Mouse (Mus musculus): Measurements from ENCODE around the gene Il34. TPM values are rescaled to one million over a fixed set of nuclear protein-coding genes. Genes with fewer than 3 reads are reported as not detected.
A peak's percentile ranks its signal among the peaks of the same experiment; 100 is the strongest.

Il34 gene
- total RNA-seq, 2 experiments from 2014 or later, result 6.5 to 6.8 TPM

DNA sequence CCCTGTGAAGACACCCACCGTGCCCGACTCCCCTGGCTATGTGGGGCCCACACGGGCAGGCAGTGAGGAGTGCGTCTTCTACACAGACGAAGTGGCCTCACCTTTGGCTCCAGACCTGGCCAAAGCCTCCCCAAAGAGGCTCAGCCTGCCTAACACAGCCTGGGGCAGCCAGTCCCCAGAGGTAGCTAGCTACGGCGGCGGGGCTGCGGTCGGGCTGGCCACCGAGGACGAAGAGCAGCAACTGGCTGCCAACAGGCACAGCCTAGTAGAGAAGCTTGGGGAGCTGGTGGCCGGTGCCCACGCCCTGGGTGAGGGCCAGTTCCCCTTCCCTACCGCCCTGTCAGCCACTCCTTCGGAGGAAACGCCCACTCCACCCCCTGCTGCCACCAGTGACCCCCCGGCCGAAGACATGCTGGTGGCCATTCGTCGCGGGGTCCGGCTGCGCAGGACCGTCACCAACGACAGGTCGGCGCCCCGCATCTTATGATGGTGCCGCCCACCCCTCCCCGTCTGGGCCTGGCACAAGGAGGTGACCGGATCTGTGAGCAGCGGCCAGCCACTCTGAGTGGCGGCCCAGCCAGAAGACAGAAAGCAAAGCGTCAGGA is 67.0 kb downstream of the Il34 start:
- DNase-seq, result no peak

DNA sequence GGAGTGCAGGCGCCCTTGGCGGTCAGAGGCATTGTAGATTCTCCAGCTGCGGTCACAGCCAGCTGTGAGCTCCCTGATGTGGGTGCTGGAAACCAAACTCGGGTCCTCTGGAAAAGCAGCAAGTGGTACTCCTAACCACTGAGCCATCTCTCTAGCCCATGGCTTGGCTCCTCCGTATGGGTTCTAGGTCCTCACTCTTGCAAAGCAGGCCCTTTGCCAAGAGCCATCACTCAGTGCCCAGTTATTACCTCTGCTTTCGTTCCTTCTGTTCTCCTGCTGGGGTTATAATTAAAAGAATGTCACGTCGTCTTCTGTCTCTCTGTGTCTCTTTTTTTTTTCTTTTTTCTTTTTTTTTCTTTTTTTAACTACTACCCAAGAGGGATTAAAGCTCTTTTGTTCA is 72.7 kb downstream of the Il34 start:
- no peak for DNase-seq

DNA sequence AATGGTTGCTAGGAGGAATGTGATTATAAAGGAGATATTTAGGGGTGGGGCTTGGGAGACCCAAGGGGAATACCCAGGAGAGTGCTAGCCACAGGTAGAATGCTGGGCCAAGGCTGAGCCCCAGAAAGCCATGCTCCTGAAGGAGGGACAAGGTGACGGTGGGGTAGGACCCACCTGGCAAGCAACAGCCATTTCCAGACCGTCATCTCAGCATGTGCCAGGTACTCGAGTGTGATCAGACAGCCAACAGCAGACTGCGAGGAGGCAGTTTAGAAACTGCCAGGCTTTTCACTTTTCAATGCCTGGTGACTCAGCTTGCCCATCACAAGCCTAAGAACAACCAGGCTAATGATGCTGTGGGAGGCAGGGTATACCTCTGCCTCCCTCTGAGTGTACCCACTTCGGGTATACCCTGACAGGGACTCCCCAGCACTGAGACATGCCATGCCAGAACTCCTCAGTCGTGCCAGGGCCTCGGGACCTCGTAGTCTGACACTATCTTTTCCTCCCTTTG is 74.3 kb downstream of the Il34 start:
- no peak for DNase-seq

DNA sequence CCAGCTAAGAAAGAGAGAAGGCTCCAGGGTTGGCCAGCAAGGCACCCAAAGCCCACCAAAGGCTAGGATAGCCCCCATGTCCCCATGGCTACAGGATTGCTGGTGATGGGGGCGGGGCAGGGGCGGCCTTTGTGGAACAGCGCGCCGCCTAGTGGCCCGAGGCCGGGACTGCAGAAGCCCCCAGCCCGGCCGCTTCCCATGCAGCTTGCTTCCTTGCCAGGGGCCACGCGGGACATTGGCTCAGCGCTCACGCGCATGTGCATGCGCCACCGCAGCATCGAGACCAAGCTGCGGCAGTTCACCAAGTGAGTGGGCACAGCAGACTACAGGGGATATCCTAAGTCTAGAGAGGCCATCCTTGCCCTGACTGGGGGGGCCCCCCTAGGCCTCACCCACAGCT is 78.8 kb downstream of the Il34 start:
- peak; percentile 51 for DNase-seq

DNA sequence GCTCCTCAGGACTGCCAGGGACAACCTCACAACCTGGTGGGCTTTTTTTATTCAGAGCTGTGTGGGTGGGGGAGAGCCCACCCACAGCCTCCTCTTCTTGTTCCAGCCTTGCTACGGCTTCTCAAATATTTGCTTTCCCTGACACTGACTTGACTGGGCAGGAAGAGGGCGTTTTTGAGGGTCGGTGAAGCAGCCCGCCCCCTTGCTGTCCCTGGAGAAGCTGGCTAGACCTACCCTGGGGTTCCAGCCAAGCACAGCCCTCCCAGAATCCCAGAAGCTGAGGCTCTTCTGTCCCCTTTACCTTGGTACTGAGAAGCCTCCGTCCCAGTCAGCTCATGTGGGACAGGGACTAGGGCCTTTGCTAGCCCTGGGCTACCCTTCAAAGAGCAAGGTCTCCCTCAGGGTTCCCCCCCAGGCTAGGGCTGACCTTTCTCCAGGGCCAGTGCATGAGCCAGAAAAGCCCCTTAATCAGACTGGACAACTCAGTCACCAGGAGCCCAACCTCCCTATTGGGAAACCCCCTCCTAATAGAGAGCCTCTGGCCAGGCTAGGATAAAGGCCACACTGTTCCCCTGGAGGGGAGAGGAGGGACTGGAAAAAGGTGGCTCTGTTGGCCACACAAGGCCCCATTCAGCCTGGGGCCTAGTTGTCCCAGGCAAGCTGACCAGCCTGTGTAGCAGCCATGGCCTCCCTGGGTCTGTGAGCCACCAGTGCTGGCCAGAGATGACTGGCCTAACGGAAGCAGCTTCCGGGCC is 80.5 kb downstream of the Il34 start:
- no peak for DNase-seq

DNA sequence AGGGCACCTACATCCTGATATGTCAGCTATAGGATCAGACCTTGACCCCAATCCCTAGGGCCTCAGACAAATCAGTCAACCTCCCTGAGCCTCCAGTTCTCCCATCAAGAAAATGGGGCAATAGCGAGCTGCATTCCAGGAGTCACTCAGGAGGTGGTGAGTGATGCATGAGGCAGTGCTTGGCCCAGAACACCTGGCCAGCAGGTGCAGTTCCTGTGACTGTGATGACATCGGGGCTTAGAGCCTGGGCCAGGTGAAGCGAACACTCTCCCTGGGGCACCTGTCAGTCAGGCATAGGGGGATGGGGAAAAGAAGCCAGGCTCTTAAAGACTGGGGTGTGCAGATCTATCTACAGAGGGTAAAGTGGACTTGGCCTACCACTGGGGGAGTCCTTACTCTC is 81.2 kb downstream of the Il34 start:
- no peak for DNase-seq

DNA sequence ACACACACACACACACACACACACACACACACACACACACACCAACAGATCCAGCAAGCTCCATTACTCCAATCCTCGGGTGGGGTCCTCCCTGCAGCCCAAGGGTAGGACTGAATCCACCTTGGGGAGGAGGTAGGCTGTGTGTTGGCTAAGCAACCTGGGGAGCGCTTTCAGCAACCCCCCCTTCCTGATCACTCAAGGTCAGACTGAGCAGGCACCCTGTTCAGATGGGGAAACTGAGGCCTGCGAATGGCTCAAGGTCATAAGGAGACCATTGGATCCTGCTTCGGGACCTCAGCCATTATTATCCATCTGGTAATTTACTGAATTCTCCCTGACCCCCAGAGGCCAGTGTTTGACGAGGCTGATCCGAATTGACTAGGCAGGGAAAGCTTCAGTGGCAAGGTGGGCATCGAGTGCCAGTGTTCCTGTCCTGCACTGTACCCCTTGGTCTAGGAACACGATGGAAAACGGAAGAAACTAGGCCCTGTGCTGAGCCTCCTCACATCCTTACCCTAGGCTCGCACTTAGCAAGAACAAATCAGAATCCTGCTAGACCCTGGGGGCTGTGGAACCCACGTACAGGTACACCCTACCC is 83.2 kb downstream of the Il34 start:
- DNase-seq, result no peak

DNA sequence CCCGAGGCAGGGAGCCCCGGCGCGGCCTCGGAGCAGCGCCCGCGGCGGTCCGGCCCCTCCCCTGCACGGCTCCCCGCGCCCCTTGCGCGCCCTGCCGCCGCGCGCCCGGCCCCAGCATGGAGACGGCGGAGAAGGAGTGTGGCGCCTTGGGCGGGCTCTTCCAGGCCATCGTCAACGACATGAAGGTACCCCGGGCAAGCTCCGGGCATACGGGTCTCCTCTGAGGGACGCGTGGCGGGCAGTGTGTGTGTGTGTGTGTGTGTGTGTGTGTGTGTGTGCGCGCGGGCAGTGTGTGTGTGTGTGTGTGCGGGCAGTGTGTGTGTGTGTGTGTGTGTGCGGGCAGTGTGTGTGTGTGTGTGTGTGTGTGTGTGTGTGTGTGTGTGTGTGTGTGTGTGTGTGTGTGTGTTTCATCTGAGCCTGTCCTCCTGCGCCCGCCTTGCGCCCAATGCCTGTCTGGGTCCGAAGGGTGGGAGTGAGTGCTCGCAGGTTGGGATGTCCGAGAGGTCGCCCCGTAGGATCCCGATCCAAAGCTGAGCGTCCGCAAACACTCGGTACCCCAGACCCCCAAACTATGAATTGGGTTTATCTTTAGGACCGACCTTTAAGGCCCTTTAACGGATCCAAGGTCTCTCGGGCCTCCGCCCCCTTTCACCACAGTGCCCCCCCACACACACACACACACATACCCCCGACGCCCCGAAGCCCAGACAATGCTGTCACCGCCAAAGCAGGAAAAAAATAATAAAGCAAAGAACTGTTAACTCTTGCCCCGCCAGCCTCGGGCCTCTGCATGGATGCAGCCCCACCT is 83.9 kb downstream of the Il34 start:
- DNase-seq, result no peak

DNA sequence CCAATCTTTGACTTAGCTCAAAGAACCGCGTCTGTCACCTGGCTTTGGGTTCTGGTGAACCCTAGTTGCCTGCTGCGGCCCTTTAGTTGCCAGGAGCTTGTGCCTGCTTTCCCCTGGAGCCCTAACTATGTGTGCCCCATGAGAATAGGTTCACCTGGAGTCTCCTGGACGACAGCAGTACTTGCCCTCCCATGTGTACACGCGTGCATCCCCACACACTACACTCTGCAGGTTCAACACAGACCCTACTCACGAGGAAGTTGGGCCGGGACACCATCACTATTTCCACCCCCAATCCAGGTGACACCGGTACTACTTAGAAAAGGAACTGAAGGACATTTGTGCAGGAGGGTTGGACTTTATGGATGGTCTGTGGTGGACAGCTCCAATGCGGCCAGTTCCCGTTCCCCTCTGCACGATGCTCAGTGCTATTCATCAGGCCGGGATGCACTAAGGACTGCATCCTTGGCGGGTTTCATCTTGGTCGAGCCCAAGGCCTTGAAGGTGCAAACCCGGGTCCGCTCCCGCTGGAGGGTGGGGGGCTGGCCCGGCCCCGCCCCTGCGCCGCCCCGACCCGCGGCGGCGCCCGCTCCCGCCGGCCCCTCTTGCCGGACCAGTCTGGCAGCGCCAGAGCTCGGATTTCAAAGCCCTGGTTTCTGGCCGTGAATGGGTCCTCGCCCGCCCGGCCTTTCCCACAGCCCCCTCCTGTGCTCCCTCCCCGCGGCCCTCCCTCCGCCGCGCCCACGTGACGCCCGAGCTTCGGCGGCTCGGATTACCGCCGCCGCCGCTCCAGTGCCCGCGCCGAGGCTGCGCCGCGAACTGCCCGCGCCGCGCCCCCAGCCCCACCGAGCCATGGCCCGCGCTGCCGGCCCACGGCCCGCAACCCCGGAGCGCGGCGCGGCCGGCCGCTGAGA is 84.8 kb downstream of the Il34 start, which contains the start of gene Mtss1l:
Gene Mtss1l, plus strand, starts transcription at position 792 of the 914 bp plus-strand sequence.
- peak; percentile 87 for DNase-seq

DNA sequence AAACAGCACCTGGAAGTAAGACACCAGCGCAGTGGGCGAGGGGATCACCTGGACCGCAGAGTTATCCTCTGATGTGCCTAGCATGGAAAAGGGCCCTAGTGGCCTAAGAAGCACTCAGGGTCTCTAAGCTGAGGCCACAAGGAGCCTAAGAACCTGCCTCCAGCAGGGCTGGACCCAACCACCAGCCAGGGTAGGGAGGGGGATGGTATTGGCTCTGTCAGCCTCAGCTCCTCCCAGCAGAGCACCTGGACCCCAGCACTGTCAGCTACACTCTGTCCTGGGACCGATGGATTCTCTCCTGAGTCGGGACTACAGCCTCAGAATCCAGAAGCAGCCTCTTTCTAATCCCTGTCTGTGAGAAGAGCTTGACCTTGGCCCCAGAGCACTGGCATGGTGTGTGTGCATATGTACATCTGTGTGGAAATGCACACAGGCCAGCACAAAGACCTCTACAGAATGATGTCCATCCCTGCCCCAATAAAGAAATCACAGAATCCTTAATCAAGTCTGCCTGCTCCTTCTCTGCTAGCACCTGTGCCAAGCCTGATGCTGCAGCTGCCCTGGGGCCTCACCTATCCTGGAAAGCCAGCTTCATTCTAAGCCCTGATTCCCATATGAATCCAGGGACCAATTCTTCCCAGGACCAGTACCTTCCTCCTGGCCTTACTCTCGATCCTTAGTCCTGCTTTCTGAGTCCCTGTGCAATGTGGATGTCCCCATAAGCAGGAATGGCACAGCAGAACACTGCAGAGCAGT is 85.6 kb downstream of the Il34 start:
- DNase-seq, result no peak

DNA sequence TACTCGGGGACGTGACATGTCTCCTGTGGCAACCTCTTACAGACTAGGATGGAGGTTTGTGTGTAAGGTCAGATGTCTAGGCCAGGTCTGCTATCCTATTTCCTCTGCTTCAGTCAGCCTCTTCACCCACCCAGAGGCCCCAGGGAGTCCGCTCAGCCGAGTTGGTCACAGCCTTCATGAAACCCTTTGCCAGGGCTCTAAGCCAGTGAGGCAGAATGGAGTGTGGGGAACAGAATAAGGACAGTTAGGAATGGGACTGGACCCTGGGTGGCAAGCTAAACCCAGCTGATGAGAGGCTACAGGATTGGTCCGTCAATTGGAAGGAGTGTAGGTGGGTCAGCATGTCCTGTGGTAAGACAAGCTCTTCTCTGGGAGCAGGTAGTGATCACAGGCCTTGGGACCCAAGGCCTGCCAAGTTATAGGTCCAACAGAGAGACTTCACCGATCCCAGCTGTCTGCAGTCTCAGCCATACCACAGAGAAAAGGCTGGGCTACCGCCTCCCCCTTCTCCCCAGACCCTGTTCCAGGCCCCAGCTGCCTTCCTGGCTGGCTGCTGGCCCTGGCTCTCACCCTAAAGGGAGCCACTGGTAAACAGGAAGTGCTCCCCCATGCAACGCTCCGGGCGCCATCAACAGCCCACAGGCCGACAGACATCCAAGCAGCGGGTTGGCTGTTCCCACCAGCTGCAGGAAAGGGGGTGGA is 86.6 kb downstream of the Il34 start:
- DNase-seq, result peak; percentile 78

DNA sequence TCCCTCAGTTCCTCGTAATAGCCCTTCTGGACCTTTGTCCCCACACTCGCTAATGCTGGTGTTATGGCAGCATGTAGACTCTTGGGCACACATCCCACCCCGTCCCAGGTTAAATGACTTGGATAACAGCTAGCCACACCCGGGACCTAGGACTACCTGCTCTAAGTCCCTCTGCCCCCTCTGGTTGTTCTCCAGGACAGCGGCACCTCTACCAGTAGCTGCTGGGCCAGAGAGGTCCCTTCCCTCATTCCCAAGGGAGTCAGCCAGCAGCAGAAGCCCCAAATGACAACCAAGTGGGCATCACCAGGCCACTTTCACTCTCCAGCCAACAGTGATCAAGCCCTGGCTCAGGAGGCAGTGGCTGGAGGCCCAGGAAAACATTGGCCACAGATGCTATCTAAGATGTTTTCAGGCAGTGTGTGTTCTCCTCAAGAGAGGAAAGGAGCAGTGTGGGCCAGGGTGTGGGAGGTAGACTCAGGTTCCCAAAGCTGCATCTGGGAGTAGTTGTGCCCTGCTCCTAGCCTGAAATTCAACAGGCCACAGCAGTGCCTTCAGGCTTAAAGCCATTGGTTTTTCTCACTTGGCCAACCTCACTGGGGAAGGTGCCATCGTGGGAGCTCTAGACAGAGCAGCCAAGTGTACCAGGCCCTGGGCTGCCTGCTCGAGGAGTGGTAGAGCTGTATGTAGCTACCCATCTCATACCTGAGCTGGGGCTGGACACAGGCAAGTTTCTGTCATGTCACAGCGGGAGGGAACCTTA is 87.3 kb downstream of the Il34 start:
- DNase-seq, result peak; percentile 63

DNA sequence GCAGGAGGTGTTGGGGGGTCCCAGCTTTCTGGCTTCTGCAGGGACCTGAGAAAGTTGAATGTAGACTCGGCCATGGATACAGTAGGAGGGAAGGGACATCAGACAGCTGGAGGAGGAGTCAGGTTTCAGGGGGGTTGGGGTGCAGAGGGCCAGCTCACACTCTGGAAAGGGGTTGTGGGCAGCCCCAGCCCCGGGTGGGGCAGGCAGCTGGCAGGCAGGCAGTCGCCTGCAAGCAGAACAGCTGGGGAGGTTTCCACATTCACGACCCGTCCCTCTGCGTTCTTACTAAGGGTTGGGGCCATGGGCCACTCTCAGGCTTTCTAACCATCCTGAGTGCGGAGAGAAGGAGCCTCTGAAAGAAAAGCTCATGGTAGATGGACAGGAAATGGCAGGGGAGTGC is 88.6 kb downstream of the Il34 start:
- DNase-seq, result no peak

DNA sequence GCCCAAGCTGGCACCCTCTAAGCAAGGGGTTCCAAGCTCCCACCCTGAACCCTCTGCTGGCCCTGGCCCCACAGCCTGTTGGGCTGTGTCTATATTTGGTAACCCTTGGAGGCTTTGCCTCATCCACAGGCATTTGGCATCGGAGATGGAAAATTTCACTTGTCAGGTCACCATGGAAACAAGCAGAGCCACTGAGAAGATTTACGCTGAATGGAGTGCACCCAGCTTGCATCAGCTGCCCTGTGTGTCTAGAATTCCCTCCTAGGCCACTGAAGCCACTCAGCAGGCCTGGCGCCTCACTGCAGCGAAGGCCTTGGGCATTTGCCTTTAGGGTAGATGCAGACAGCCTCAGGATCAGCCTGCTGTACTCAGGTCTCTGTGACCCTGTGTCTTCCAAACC is 89.6 kb downstream of the Il34 start:
- peak; percentile 63 for DNase-seq

DNA sequence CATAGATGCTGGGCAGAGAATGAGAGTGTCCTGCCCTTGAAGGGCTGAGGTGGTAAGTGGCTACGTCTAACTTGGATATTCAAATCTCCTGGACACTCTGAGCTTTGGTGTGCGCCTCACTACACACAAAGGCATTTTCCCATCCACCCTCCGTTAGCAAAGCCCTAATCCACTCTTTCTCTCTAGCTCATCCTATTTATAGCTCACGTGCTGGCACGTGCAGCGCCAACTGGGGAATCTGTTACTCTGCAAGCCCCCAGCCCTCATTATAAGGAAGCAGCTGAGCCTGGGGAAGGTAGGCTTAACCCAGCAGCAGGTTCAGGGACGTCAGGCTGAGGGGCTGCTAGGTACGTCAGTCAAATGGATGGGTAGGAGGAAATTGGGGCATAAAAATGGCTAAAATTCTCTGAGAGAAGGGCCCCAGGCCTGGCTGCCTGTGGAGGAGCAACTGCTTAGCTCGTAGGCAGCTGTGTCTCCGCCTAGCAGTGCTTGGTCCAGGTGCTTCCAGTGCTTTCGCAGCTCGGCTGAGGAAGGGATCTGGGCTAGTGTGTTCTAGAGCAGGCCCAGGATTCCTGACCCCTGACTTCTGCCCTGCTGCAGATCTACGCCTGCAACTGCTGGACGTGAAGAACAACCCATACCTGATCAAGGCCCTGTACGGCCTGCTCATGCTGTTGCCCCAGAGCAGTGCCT is 90.8 kb downstream of the Il34 start:
- DNase-seq, result no peak

DNA sequence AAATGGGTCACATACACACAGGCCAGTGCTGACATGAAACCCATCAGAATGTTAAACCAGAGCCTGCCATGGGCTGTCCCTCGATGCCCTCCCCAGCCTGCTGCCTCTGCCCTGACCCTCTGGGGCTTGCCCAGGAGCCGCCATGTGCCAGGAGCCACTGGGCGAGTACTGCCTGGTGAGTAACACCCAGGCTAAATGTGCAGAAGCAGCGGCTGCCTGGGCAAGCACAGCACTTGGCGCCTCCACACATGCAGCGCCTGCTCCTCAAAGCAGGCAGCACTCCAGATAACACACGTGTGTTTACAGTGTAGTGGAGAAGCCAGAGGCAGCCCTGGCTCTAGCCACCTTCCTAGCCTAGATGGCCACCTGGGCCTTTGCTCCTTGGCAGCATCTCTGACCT is 92.7 kb downstream of the Il34 start:
- DNase-seq, result peak; percentile 88

DNA sequence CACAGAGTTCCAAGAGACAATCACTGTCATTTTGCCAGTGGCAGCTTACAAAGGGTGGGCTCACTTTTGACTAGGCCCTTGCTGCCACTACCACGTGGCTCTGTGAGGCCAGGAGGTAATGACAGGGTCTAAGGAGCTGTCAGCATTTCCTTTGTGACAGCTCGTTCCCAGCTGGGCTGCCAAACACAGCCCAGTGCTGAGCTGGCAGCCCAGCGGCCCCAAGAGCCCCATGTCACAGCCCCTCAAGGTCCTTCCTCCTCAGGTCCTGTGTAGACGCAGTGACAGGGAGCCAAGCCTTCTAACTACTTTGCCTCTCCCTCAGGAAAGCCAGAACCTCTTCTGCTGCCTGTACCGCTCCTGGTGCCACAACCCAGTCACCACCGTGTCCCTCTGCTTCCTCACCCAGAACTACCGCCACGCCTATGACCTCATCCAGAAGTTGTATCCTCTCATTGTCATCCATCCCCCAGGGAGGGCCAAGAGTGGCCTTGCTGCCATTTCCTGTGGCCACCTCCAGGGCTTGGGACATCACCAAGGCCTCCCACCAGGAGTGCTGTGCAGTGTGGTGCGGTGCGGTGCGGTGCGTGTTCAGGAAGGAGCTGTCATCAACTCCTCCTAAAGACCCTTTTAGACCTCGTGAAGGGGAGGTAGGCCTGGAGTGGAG is 94.3 kb downstream of the Il34 start:
- DNase-seq, result no peak

DNA sequence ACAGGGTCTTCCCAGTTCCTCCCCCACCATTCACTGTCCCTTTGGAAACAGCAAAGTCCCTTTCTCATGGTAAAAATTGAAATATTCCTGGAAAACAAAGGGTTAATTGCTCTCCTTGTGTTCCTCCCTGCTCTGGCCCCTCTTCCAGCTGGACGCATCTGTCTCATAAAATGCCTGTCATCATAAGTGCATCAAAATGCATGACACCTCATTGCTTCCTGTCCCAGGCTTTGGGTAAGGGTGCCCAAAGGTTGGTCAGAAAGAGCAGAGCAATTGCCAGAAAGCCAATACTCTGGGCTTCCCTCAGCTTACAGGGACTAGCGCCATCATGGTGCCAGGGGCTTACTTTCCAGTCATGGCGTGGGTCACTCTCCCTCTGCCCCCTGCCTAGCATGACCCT is 95.1 kb downstream of the Il34 start:
- DNase-seq, result no peak
